Mouse (Mus musculus): ENCODE data around the gene Cenpl.
"Not testable (repeated sequence)": the region's sequence is repeated elsewhere in the genome, so short reads cannot be mapped to it uniquely, and the experiment has no call there.

Cenpl gene

GRCm38 (mm10) chr1:161070352-161071271 is at the start of gene Cenpl, which contains the start of gene Dars2:
Gene Cenpl (plus strand): TSS chr1:161070713.
Gene Dars2 (minus strand): TSS chr1:161070658.
- peak; percentile 82 for DNase-seq (ENCODE audit: low read depth, low spot score)

- DNase-seq (ENCODE audit: low read depth, low spot score) = no peak
Observed at GRCm38 (mm10) chr1:161025410-161026210, 44.9 kb upstream of the Cenpl start.

DNA sequence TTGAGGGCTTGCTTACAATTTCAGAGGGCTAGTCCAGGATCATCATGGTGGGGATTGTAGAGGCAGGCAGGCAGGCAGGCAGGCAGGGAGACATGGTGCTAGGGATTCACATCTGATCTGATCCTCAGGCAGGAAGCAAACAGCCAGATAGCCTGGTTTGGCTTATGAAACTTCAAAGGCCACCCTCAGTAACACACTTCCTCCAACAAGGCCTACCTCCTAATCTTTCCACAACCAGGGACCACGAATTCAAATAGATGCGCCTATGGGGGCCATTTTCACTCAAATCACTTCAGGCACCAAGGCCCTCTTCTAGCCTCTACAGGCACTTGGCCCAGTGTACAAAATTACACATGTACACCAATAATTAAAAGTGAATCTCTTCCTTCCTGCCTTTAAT is 43.3 kb upstream of the Cenpl start:
- no peak for DNase-seq (ENCODE audit: low read depth, low spot score)

DNA sequence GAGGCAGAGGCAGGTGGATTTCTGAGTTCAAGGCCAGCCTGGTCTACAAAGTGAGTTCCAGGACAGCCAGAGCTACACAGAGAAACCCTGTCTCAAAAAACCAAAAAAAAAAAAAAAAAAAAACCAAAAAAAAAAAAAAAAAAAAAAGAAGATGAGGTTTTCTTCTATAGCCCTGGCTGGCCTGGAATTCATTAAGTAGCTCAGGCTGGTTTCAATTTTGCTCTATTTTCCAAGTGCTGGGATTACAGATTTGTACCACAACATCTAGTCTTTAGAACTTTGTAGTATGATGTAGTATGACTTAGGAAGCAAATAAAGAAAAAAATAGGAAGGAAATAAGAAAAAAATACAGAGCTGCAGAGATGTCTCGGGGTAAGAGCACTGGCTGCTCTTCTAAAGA is 42.1 kb upstream of the Cenpl start:
- DNase-seq (ENCODE audit: low read depth, low spot score) = not testable (repeated sequence)

DNA sequence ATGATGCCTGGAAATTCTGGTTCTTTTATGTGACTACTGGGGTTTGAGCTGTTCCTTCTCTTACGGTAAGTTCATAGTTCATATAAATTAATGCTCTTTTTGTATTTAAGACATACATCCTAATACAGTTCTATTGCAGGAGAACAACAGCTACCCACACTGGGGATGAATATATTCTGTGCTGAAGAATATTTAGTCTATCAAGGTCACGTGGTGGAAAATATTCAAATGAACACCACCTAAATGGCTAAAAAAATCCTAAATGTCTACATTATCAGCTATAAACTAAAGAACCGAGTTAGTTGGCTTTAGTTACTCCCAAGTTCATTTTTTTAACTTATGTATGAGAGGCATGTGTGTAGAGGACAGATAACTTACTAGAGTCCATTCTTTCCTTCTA is 40.5 kb upstream of the Cenpl start:
- no peak for DNase-seq (ENCODE audit: low read depth, low spot score)

DNA sequence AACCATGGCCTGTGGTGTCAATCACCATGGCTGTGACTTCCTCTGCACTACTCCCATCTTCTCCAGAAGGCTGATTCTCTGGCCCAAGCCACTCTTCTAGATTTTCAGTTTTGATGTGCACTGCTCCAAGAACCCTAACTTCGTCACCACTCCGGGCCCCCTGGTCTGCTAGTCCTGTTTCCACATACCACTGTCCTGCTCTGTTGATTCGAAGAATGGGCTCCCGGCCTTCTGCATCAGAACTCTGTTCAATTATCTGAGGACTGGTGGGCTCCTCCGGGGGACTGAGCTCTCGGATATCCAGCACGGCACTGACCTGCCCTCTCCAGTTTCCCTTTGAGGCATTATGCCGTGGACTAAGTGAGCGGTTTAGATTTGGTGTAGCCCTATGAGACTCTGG is 38.6 kb upstream of the Cenpl start:
- no peak for DNase-seq (ENCODE audit: low read depth, low spot score)

- DNase-seq (ENCODE audit: low read depth, low spot score) = no peak
Observed at GRCm38 (mm10) chr1:161032345-161032744, 38.2 kb upstream of the Cenpl start.

- DNase-seq (ENCODE audit: low read depth, low spot score) = no peak
Observed at GRCm38 (mm10) chr1:161033856-161034434, 36.6 kb upstream of the Cenpl start.

DNA sequence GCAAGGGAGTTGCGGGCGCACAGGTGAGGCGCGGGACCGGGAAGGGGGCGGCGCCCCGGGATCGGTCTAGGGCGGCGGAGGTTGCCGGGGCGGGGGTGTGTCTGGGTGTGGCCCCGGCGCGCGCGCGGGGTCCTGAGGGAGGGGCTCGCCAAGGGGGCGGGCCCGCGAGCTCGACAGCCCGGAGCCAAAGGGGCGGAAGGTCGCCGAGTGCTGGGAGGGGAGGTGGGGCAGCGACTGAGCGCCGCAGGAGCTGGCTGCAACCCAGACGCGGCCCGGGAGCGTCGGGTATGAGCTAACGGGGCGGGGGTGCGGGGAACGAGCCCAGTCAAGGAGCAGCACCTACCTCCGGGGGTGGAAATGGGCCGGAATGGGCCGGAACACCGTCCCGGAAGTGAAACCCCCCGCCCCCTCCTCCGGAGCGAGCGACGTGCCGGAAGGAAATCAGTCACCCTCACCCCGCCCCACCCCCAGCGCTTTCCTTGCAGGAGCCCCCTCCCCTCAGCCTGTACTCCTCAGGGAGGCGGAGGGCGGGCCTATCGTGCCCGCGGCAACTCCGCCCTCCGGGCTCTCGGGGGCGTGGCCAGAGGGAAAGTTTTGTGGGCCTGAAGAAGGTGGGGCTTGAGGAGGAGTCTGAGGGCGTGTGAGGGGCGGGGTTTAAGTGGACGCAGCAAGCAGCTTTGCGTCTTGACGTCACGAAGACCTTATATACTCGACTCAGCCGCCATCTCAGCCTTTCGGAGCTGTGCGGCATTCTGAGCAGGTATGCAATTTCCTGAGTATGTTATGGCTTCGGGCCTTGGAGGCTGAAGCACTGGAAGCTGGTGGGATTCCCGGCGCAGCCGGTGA is 35.9 kb upstream of the Cenpl start, which contains the start of gene Zbtb37:
Gene Zbtb37, minus strand, starts transcription at position 415 of the 846 bp plus-strand sequence.
- peak; percentile 98 for DNase-seq (ENCODE audit: low read depth, low spot score)

DNA sequence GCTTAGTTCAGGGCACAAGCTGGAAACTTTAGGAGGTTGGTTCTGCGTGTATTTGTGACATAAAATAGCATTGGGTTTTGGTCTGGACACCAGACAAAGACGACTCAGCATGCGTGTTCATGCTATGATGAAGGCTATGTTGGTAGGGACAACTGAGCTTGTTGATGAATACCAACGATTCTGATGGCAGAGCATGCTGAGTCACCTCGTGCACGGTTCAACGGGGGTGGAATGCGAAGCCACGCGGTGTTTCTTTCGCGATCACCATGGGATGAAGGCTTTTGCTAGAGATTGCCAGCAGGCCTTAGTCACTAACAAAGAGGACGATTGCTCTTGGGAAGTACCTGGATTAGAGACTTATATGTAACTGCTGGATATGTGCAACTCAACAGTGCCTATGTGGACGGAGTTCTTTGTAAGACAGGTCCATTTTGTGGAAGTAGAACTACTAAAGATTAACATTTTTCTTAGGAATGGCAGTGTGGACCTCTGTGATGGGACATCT is 35.2 kb upstream of the Cenpl start:
- DNase-seq (ENCODE audit: low read depth, low spot score) = peak; percentile 71

- peak; percentile 32 for DNase-seq (ENCODE audit: low read depth, low spot score)
Observed at GRCm38 (mm10) chr1:161035786-161036404, 34.6 kb upstream of the Cenpl start.

GRCm38 (mm10) chr1:161036411-161036841 is 34.1 kb upstream of the Cenpl start:
- no peak for DNase-seq (ENCODE audit: low read depth, low spot score)

- DNase-seq (ENCODE audit: low read depth, low spot score) = no peak
Observed at GRCm38 (mm10) chr1:161037026-161037425, 33.5 kb upstream of the Cenpl start.

GRCm38 (mm10) chr1:161037599-161037998 is 32.9 kb upstream of the Cenpl start:
- no peak for DNase-seq (ENCODE audit: low read depth, low spot score)

- no peak for DNase-seq (ENCODE audit: low read depth, low spot score)
Observed at GRCm38 (mm10) chr1:161038004-161038403, 32.5 kb upstream of the Cenpl start.

DNA sequence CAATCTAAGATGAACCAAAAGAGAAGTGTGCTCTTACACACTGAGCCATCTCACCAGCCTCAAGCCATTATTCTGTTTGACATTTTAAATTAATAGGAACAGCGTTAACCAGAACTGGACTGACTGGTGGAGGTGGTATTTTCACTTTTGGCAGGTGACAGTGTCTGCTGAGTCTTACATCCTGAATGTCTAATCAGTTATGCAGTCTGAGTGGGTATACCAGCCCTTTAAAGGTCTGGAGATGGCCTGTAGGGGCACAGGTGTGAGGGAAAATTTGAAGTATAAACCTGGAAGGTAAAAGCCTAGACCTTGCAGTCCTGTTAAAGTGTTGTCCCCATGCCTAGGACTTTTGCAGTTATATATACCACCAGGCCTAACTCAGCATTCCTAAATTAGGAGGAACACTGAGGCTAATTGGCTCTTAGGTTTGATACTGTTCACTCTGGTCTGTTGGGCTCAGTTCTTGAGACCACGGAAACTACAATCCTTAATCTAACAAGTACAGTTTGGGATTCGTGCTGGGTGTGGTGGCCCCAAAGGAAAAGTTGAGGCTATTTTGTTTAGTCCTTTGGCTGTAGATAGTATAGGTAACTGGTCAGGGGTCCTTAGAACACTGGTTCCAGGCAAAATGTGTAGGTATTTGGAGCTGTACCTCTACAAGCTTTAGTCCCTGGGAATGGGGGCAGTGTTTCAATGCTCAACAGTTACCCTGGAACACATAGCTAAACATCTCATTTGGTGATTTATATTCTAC is 31.4 kb upstream of the Cenpl start:
- no peak for DNase-seq (ENCODE audit: low read depth, low spot score)

DNA sequence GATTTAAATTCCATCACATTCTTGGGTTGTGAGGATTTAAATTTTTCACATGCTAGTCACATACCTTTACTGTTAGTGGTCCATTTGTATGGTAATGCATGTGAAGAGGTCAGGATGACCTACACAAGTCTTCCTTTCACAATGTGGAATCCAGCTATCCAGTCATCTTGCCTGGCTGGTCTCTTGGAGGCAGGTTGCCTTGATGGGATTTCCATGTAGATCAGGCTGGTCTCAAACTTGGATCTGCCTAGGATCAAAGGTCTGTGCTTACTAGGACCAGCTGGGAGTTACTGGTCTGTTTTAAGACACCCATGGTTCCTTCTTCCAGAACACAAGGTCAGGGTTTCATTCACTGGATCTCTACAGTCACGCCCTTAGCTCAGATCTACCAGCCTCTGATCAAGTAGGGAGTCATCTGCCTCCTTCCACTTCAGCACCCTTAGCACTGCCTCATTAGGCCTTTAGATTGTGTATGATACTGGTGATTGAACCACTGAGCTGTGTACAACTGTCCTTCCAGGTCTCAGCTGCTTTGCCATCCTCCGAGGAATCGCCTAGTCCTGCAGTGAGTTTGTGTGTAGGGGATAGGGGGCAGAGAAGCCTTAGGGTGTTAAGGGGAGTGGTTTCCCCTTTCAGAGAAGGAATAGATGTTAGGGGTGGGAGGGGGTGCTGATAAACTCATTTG is 30.6 kb upstream of the Cenpl start:
- no peak for DNase-seq (ENCODE audit: low read depth, low spot score)

GRCm38 (mm10) chr1:161040426-161040770 is 30.1 kb upstream of the Cenpl start:
- DNase-seq (ENCODE audit: low read depth, low spot score) = no peak

- DNase-seq (ENCODE audit: low read depth, low spot score) = no peak
Observed at GRCm38 (mm10) chr1:161040855-161041254, 29.7 kb upstream of the Cenpl start.
